Mouse (Mus musculus) spleen, adult 18-20 months (tissue): ENCODE data around the gene Clcn3.
"Not testable (repeated sequence)": the region's sequence is repeated elsewhere in the genome, so short reads cannot be mapped to it uniquely, and the experiment has no call there.

ENCODE experiments used
- DNase-seq, 2 experiments: peaks; one replicate each; pipeline ENCODE4 v3.0.0; 2022; ENCODE audit warnings: mixed read lengths in 2 of 2

The Clcn3 gene

DNA sequence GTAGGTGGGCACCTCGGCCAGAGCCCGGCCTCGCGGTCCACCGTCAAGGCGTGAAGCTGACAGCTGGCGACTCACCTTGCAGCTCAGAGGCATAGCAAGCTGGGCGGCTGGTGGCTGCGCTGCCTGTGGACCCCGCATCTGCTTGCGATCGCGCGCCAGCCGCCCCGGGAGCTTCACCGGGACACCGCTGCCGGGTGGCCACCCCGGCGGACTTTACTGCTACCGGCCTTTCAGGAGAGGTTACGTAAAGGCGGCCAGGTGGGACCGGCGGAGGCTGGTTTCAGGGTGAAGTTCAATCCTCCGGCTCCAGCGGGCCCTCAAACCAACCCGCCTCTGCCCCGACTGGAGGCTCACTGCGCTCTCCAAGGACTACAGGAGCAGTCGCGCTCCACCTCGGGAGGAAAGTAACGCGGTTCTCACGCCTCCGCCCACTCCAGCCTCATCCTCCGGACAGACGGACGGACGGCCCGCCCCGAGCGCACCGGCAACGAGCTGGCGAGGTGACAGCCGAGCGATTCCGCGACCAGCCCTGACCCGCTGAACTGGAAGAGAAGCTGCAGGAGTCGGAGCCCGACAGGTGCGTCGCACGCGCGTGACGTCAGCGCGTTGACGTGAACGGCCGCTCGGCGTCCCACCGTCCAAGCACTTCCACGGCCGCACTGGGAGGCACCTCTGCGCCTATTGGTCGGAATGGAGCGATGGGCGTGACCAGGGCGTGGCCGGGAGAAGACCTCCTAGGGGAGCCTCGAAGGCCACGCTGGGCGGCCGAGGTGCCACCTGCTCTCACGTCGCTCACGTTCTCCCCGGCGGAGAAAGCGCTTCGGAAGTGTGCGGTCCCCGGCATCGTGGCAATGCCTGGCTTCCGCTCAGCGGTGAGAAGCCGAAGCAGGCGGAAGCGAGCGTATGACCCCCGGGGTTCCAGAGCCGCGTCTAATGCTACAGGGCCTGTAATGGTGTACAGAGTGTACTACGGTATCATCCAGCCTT is at the start of gene Clcn3:
Clcn3 (minus strand) TSS at position 600 of the 987 bp plus-strand sequence.
- peak; percentile 97 for DNase-seq

DNA sequence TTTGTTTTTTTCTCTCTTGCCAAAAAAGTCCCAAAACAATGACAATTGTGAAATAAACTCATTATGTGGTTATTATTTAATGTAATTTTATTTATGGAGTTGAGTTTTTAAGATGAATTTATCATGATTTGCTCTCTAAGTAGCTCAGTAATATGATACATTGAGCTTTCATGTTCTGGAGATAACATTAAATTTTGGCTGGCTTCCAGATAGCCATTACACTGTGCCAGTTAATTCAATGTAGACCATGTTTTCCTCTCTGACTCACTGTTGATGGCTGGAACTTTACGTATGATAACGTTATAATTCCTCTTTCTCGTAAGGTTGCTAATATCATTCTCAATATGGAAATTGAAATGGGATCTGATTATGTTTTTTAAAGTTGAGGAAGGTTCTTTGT is 13.4 kb upstream of the Clcn3 start:
- no peak for DNase-seq

DNA sequence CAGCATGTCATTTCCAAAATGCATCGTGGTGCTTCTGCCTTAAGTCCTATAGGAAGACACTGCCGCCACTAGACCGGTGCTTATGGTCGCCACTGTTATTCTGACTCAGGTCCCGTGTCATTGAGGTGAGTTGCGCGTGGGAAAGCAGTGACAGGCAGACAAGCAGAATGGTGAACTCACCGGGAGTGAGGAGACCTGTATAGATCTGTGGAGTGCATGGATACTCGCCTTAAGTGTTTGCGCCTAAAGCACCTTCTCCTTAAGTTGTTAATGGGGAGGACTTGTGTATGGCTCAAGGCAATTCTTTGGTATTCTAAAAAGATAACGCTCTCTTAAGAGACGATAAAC is 10.5 kb upstream of the Clcn3 start:
- DNase-seq = no peak

DNA sequence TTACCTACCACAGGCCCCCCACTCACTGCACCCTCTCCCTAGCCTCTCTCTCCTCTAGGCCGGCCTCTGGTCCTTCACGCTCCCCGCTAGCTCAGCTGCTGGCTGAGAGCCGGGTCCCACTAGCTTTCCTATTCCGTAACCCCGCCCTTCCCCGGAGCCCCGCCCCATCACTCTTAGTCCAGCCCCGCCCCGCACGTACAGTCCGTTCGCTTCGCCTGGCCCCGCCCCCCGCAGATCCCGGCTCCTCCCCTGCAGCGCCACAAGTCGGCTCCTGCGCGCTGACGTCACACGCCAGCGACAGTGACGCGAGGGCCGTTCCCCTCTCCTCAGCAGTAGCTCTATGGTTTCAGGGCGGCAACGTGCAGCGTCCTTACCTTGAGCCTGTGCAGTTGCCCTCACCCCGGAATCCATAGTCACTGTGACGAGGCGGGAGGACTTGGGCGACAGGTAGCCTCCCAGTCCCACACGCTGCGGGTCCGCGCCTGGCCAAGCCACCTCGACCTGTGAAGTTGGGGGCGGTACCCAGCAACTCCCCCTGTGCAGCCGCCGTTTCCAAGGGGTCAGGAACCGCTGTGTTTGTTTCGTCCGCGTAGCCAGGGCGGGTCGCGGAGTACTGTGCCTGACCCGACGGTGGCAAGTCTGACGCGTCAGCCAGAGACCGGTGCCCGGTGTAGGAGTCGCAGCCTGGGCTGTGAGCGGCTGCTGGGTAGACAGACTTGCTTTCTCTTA is 10.0 kb upstream of the Clcn3 start, which contains the start of gene Nek1:
Nek1 (plus strand) TSS at position 286 of the 729 bp plus-strand sequence.
- peak; percentile 95 to 99 for DNase-seq

DNA sequence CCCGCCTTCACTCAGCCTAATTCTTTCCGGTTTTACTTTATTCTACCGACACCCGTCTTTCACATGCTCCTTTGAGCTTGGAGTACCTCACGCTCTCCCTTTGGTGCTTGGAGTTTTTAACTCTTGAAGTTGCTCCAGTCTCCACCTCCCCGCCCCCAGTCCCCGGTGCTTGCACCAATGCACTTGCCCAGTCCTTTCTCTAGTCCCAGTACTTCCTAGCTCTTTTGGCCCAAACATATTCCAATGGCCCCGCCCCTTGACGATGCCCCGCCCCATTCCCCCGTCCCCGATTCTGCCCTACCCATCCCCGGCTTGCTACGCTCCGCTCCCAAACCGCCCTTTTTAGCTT is 9.4 kb upstream of the Clcn3 start:
- DNase-seq = peak in 1 of 2 experiments; percentile 74

DNA sequence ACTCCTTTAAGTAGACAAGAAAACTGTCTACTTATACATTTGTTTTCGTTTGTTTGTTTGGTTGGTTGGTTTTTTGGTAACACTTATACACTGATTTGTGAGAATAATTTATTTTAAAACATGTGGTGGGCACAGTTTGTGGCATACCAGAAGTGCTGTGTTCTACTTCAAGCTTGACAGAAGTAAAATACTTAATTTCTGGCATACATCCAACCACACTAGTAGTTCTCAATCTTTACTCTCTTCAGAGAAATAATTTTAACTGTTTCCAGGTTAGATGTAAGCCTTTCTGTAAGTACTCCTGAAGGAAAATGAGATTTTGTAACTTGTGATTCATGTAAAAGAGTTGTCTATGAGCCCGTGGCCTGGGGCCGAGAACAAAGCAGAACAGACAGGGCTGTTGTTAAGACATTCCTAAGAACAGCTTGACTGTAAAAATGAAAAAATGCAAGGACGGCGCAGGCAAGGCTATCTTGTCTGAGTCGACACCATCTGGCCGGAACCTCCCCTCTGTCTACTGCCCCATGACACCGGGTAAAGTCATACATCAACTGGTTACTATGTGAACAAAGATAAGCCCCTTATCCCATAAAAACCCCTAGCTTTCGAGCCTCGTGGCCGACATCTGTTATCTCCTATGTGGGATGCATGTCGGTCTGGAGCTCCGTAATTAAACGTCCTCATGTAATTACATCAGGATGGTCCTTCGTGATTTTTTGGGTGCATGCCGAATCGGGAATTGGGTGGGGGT is 1.3 kb upstream of the Clcn3 start:
- DNase-seq = not testable (repeated sequence)

DNA sequence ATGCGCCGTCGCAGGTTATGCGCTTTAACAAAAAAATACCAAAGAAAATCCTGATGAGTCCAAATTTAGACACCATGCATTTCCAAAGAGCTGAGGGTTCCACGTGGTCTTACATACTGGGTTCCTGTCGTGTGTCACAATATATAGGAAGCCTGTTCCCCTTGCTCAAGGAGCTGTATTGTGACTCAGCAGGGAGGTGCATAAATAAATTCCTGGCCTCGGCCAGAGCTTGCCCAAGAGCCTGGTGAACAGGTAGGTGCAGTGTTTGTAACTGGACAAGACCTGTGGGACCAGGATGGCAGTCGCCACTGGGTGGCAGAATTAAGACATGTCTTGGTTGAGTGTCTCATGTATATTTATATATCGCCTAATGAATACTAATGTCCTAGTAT is 584 bp upstream of the Clcn3 start:
- peak; percentile 51 to 70 for DNase-seq

DNA sequence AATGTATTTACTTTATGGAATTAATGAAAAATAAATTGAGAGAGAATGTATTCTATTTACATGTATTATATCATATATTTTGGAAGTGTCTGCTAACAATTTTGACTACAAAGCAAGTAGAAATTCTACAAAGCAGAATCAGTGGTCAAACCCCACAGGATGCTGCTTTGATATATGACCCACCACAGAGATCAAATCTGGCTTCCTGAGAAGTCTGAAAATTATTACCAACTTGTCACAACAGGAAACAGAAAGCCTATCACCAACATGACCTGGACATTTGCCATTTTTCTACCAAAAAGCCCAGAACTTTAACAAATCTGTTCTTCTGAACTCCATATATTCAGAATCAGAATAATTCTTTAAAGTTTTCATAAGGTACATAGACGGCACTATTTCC is 1.7 kb downstream of the Clcn3 start:
- DNase-seq = no peak

DNA sequence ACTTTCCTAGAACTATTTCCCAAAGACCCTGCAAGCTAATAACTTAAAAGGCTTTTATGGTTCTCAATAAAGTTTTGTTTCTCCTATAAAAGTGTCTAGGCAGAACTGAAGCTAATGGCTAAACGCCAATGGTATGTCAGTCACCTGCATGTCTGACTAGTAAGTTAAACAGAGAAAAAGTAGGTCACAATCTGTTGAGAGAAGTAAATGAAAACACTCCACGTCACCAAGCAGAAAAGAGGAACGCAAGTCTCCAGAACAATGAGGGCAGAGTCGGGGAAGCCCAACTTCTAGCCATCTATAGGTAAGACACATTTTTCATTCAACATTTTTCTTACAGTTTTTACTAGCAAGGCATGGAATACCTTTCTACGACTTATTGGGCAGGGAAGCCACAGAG is 4.6 kb downstream of the Clcn3 start:
- no peak for DNase-seq

DNA sequence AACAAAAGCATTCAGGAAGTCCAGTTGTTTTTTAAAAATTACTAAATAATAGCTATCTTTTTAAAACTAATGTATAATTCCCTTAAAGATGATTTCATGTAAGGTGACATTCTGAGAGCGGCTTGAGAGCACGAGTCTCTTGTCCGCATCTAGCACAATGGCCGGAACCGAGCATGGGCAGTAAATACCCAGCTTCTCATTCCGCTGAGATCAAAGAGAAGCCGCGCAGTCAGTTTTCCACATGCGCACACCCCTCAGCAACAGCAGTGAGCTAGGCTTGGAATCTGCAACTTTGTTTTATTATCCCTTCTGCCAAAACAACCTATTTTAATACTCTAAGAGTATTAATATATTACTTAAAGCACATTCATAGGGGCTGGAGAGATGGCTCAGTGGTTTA is 6.3 kb downstream of the Clcn3 start:
- DNase-seq = no peak

DNA sequence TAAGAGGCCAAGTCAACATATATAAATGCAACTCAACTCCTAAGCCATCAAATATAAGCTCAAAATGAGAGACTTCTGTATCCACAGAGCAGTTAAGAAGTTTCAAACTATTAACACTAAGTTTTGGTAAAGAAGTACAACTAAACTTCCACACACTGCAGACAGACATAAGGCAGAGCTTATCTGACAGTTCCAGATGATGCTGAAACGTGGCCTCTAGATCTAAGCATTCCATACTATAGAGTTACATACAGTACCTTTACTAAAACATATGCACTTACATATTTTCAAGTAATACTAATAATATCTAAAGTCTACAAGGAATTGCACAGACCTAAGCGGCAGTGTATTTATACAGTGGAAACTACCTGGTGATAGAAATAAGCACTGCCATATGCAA is 8.3 kb downstream of the Clcn3 start:
- DNase-seq = no peak

DNA sequence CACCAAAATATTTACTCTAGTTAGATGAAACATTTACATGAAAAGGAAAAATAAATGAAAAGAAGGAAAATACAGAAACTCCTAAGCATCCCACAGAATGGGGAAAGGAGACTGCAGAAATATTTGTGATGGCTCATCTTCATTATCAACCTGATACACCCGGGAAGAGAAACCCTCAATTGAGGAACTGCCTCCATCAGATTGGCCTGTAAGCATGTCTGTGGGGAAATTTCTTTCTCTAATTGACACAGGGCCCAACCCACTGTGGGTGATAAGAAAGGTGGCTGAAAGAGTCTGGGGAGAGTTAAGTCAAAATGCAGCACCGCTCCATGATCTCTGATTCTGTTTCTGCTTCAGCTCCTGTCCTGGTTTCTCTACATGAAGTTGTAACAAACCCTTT is 9.7 kb downstream of the Clcn3 start:
- no peak for DNase-seq

DNA sequence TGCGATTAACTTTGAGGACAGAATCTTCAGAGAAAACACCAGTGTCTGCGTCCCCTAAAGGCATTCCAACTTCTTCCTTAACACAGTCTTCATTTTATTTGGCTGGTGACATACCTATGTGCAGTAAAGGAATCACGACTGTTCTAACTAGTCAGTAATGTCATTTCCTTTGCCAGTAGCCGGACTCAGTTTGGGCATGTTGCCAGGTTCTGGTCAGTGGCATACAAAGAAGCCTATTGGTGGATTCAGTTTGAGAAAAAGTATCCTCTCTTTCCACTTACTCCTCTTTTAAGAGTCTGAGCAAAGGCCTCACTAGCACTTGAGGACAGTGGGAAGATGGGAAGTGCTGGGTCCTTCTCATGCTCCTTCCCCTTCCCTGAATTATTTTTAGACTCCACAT is 11.3 kb downstream of the Clcn3 start:
- DNase-seq = no peak

DNA sequence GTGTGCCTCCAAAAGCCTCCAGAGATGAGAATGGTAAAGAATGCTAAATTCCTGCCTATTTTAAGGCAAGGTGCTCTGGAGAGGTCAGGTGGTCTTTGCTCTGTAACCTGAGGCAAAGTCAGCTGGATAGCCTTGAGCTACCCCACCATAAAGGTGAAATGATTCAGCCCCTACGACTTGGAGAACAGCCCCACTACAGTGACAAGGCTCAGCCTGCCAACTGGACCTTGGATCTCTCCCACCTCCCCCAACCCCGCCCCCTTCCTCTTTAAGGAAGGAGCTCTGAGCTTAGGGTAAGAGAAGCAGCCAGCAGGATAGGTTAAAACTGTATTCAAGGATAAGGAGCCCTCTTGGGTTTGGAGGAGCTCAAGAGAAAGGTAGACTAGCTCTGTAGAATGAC is 14.0 kb downstream of the Clcn3 start:
- DNase-seq = no peak

DNA sequence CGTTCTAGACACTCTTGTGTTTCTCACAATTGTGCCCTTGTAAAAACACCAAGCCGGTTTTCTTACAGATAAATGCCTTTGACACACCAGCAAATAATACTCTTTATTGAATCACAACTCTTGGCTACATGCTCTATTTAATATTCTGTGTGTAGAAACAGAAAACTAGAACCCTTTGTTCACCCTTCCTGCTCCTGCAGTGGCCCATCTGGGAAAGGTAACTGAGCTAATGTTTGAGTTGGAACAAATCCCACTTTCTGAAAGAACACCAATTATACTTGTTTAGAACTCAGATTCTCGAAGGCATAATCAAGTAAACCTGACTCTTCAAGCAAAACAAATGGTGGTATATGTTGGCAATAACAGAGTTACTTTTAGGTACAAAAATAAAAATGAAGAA is 17.4 kb downstream of the Clcn3 start:
- DNase-seq = no peak

DNA sequence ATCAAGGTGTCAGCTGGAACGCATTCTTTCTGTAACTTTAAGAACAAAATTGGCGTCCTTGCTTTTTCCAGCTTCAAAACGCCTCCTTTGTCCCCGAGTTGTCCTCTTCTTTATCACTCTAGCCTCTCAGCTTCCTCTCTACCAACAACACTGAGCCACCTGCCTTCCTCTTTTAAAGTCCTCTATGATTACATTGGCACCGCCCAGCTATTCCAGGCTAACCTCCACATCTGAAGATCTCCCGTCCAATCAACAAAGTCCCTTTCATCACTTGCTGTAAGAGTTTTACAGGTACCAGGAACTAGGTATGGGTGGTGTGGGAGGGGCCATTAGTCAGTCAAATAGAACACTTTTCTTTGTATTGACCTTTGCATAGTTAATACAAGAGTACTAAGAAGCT is 17.8 kb downstream of the Clcn3 start:
- DNase-seq = no peak

DNA sequence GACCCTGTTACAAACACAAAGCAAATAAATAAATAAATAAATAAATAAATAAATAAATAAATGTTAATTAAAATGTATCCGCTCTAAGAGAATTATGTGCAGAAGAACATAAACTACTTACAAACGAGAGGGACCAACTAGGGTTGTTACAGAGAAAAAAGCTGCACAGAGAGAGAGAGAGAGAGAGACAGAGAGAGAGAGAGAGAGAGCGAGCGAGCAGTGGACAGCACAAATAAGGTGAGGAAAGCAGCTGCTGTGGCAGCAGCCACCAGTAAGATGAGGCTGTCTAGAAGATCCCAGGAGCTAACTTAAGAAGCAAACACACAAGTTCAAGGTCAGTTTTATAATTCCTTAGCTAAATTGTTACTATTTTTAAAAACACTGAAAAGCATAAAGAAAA is 18.6 kb downstream of the Clcn3 start:
- DNase-seq = no peak

DNA sequence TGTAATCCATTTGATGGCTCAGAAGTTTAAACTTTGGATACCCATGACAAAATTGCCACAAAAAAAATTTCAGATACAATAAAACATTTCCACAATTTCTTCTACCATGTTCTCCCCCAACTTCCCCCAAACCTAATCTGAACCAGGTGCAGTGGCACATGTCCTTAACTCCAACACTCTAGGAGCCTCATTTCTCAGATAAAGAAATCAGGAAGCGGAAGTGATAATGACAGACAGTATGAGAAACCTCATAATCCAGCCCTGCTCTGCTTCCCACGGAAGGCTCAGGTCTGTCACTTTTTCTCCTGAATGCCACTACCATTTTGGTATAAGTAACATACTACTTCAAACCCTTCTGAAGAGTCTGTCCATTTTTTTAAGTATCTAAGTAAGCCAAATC is 19.2 kb downstream of the Clcn3 start:
- DNase-seq = no peak

DNA sequence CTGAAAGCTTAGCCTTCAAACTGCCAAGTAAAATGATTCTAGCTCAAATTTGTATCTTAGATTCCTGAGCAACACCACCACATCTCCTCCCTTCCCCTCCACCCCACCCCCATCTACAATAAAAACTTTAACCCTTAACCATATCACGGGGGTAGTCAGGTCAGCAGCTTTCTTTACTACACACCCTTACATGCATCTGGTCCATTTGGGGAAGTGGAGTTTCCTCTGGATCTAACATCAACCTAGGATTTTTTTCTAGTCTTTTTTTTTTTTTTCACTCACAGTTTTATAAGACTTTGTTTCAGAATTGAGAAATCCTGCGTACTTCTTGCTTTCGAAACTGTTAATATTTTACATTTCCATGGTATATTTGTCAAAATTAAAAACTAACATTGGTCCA is 20.3 kb downstream of the Clcn3 start:
- DNase-seq = no peak

DNA sequence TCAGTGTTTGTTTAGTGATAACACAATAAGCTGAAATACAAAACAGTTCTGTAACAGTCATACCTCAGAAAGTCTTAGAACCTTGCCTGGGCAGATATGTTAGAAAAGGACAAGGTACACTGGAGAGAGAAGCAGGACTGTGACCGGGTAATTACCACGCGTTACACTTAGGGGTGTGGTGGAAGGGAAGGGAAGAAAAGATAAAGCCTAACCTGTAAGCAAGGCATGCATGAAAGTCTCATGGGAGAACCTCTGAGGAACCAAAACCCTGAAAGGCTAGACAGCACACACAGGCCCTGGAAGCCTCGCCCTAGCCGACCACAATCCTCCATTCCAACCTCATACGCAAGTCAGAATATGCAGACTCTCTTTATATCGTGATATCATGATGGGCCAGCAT is 26.3 kb downstream of the Clcn3 start:
- DNase-seq = peak in 1 of 2 experiments; percentile 8

DNA sequence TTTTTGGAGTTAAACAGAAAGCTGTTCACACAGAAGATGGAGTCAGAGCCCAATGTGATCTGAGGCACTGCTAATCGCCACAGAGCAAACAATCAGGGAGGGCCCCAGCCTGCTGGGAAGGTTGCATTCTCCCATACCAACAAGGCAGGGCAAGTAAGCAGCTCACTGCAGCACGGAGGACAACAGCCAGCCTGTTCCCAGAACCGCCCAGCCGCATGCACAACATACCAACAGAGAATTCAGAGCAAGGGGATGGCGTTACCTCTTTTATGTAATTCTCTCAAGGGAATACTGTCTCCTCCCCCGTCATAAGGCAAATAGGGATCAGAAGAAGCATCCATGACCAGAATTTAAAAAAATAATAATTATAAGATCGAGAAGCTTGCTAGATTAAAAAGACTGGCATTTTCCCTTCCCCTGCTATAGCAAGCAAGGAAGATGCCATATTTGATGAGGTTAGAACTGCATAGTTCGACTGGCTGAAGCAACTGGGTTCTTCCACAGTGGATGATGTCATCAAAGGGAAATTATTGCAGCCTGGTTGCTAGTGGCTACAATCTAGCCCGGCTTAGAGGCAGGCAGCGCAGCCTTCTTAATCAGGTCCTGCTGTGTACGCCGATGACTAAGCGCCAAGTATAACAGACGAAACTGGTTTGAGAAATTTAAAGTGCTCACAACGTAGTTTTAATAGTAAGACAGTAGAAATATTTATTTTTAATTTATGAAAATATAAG is 28.7 kb downstream of the Clcn3 start:
- DNase-seq = no peak

DNA sequence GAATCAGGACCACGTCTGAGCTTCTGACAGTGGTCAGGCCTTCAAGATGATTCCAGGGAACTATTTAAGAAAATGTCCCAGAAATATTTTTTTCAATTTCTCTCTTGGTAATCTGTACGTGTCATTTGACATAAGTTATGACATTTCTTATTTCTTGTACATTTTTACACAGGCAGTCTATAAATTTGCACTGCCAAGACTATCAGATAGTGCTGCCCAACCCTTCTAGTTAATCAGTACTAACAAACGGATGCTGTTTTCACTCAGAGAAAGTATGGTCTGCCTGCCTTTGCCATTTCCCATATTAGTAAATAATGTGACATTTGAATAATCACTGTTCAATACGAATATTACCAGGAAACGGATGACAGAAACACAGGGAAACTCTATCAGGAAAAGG is 30.3 kb downstream of the Clcn3 start:
- DNase-seq = no peak

DNA sequence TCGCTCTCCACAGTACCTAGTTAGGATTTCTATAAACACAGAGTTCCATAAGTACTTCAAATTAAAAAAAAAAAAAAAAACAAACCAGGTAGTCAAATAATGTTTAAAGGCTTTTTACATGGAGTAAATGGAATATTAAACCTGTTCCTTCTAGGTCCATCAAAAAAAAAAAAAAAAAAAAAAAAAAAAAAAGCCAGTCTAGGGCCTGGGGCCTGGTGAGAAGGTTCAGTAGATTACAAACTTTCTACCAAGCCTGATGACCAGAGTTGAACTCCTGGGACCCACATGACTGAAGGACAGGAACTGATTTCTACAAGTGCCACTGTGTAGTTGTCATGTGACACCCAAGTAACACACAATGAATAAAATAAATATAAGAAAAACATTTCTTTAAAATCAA is 31.3 kb downstream of the Clcn3 start:
- no peak for DNase-seq
